16 mouse cellular contexts compared by ENCODE assay signal in genomic region chr3:105838655-105839054, GRCm38 (mm10). TPM values are rescaled to one million over a fixed set of nuclear protein-coding genes. Genes with fewer than 3 reads are reported as not detected.
"Had no signal": no experiment of that assay in that cellular context is flagged by ENCODE, and none has a peak within 500 bp of the region (broad histone marks: within the 10 kb centered on the region; RNA-seq: fewer than 3 reads in every experiment).

No protein-coding gene starts in this region.

- DNase-seq: left cerebral cortex, postnatal 4 days; liver; liver, embryonic 13.5 days; liver, postnatal 0 days; lung, adult 18-20 months; lung, adult 2 months; lung, embryonic 14.5 days; lung, postnatal 10 days; lung, postnatal 14 days; lung, postnatal 36 days; lung, postnatal 4 days; midbrain, embryonic 14.5 days had no signal

RNA-seq across cellular contexts. Expression of gene Adora3, which starts 32.0 kb away (rescaled TPM):
- total RNA-seq: megakaryocyte-erythroid progenitor cell, adult 5-6 weeks had no signal

RNA-seq across cellular contexts. Expression of gene Tmigd3, which starts 32.0 kb away (rescaled TPM):
- total RNA-seq: left cerebral cortex, postnatal 36 days; left cerebral cortex, postnatal 4 days; liver, adult 2 months; megakaryocyte-erythroid progenitor cell, adult 5-6 weeks; midbrain, postnatal 0 days had no signal
